Mouse (Mus musculus) CH12.LX (cell line): ENCODE measurements around the gene Lrp6. TPM values are rescaled to one million over a fixed set of nuclear protein-coding genes. Genes with fewer than 3 reads are reported as not detected.

Experiments
- DNase-seq: peaks from one replicate; pipeline ENCODE4 v3.0.0-alpha.2; 2013; ENCODE audit errors: extremely low read depth
- H3K27ac ChIP-seq: 2 replicates; pipeline ENCODE4 v1.5.1; 2012; ENCODE audit warnings: low read depth, mild to moderate bottlenecking, control low read depth, moderate library complexity; ENCODE audit not compliant: insufficient read depth
- H3K27me3 ChIP-seq: replicated peaks from 2 replicates; pipeline ENCODE3; 2012; ENCODE audit warnings: inconsistent platforms
- H3K36me3 ChIP-seq, 2 experiments: replicated peaks in 1 of 2; 2 replicates each; pipeline versions ENCODE3 to v1.6.1; 2012; ENCODE audit warnings: inconsistent platforms in 1 of 2, low read length in 1 of 2, mild to moderate bottlenecking in 1 of 2, mixed read lengths in 1 of 2, moderate library complexity in 1 of 2; ENCODE audit not compliant: control insufficient read depth in 1 of 2, insufficient read depth in 1 of 2
- H3K4me1 ChIP-seq, 2 experiments: 2 replicates each; pipeline ENCODE4 v1.6.1; 2012; ENCODE audit warnings: inconsistent platforms in 1 of 2, moderate library complexity in 1 of 2; ENCODE audit not compliant: insufficient read depth in 2 of 2, control insufficient read depth in 1 of 2
- H3K4me2 ChIP-seq: 2 replicates; pipeline ENCODE4 v1.6.1; 2012; ENCODE audit warnings: low read depth, mild to moderate bottlenecking, control low read depth; ENCODE audit not compliant: poor library complexity, insufficient read depth, severe bottlenecking
- H3K4me3 ChIP-seq, 3 experiments: fragments of 150-350 bp in 1 of 3; sonication (generic) in 1 of 3; replicated peaks in 1 of 3; 2 replicates each; pipeline versions ENCODE3 to v1.5.1; 2011 to 2012; ENCODE audit warnings: low read depth in 2 of 3, low read length in 2 of 3, mild to moderate bottlenecking in 2 of 3, moderate library complexity in 2 of 3, control low read depth in 1 of 3, improper control_type of control experiment in 1 of 3, inconsistent platforms in 1 of 3, mixed read lengths in 1 of 3; ENCODE audit not compliant: poor library complexity in 1 of 3
- H3K79me2 ChIP-seq: replicated peaks from 2 replicates; pipeline ENCODE4 v1.6.1; 2012; ENCODE audit warnings: mild to moderate bottlenecking, moderate library complexity; ENCODE audit not compliant: control insufficient read depth, poor library complexity, insufficient read depth, severe bottlenecking; ENCODE audit errors: extremely low read depth
- H3K9ac ChIP-seq: 2 replicates; pipeline ENCODE4 v1.6.1; 2012; ENCODE audit warnings: low read depth, mild to moderate bottlenecking, control low read depth, moderate library complexity; ENCODE audit not compliant: insufficient read depth
- H3K9me3 ChIP-seq: replicated peaks from 2 replicates; pipeline ENCODE3; 2012; ENCODE audit warnings: low read length, inconsistent platforms, mixed read lengths
- E2F4 ChIP-seq: IDR thresholded peaks from 2 replicates; pipeline ENCODE4 v1.6.1; 2011; ENCODE audit warnings: low read depth, low read length, improper control_type of control experiment; ENCODE audit not compliant: insufficient replicate concordance
- ELF1 ChIP-seq: IDR thresholded peaks from 2 replicates; pipeline ENCODE4 v1.6.1; 2014; ENCODE audit warnings: low read depth, mild to moderate bottlenecking, inconsistent platforms, low read length, improper control_type of control experiment
- EP300 ChIP-seq: IDR thresholded peaks from 2 replicates; pipeline ENCODE4 v1.6.1; 2011; ENCODE audit warnings: low read length, improper control_type of control experiment
- GABPA ChIP-seq: IDR thresholded peaks from 2 replicates; pipeline ENCODE4 v1.6.1; 2012; ENCODE audit warnings: low read depth, low read length, improper control_type of control experiment, inconsistent platforms; ENCODE audit not compliant: insufficient replicate concordance
- HCFC1 ChIP-seq: IDR thresholded peaks from 2 replicates; pipeline ENCODE4 v1.6.1; 2012; ENCODE audit warnings: low read depth, mild to moderate bottlenecking, inconsistent platforms, low read length, improper control_type of control experiment
- IRF4 ChIP-seq: IDR thresholded peaks from 2 replicates; pipeline ENCODE4 v1.6.1; 2014; ENCODE audit warnings: low read depth, mild to moderate bottlenecking, inconsistent platforms, low read length, improper control_type of control experiment
- MAFK ChIP-seq: IDR thresholded peaks from 2 replicates; pipeline ENCODE4 v1.6.1; 2011; ENCODE audit warnings: low read length, improper control_type of control experiment; ENCODE audit not compliant: insufficient replicate concordance
- MAX ChIP-seq: IDR thresholded peaks from 2 replicates; pipeline ENCODE4 v1.6.1; 2011; ENCODE audit warnings: low read length, improper control_type of control experiment
- MAZ ChIP-seq: IDR thresholded peaks from 2 replicates; pipeline ENCODE4 v1.6.1; 2012; ENCODE audit warnings: low read depth, mild to moderate bottlenecking, inconsistent platforms, low read length, improper control_type of control experiment, moderate library complexity
- NRF1 ChIP-seq: IDR thresholded peaks from 2 replicates; pipeline ENCODE4 v1.6.1; 2014; ENCODE audit warnings: low read depth, mild to moderate bottlenecking, inconsistent platforms, low read length, improper control_type of control experiment, moderate library complexity
- RAD21 ChIP-seq: IDR thresholded peaks from 2 replicates; pipeline ENCODE4 v1.6.1; 2011; ENCODE audit warnings: low read depth, mild to moderate bottlenecking, low read length, improper control_type of control experiment, moderate library complexity
- TCF12 ChIP-seq: IDR thresholded peaks from 2 replicates; pipeline ENCODE4 v1.6.1; 2014; ENCODE audit warnings: low read depth, mild to moderate bottlenecking, inconsistent platforms, low read length, improper control_type of control experiment
- USF1 ChIP-seq: IDR thresholded peaks from 2 replicates; pipeline ENCODE4 v1.6.1; 2014; ENCODE audit warnings: low read depth, mild to moderate bottlenecking, inconsistent platforms, low read length, improper control_type of control experiment
- USF2 ChIP-seq: conservative IDR thresholded peaks from 2 replicates; pipeline ENCODE4 v1.6.1; 2011; ENCODE audit warnings: low read depth, low read length, improper control_type of control experiment
- dilution Hi-C: fragments of 300-500 bp; cut with MboI; formaldehyde crosslinking; loops from 2 replicates; pipeline ENCODE4 v1.14.3; 2020; ENCODE audit warnings: low sequenced_read_pairs; ENCODE audit not compliant: extremely low pct_unique_long_range_greater_than_20kb, extremely low pct_ligation_motif_present
- in situ Hi-C: fragments of 300-500 bp; cut with MboI; formaldehyde crosslinking; loops from 3 replicates; pipeline ENCODE4 v1.14.3; 2019; ENCODE audit warnings: low sequenced_read_pairs, low pct_ligation_motif_present, low pct_unique_long_range_greater_than_20kb, mixed read lengths
- polyA plus RNA-seq: library from polyadenylated mRNA; unstranded; fragments of >175 nt; gene quantifications from 2 replicates; pipeline ENCODE4 v1.2.1, GENCODE M21; 2012; ENCODE audit warnings: low read depth; ENCODE audit not compliant: insufficient read length
- total RNA-seq, 2 experiments: library from RNA; depleted of rRNA; stranded (reverse); fragments of 300-350 nt in 1 of 2; fragments of >200 nt in 1 of 2; gene quantifications; 2 replicates each; pipeline ENCODE4 v1.2.3; 2012 to 2014

Gene Lrp6
- total and polyA plus RNA-seq, 3 experiments = 12.4 to 15.6 (median 13.3) TPM

DNA sequence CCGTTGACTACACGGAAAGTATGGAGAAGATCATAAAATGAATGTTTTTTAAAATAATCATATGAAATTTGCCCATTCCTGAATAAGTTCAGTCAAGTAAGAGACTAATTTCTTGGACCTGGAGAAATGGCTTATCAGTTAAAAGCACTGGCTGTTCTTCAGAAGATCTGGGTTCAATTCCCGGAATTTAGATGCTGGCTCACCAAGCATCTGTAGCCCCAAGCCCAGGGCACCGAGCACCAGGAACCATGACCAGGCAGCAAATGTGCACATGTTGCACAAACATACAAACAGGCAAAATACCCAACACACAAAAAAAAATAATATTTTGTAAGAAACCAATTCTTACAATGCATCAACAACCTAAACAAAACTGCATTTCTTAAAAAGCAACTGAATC is 37.4 kb downstream of the Lrp6 start:
- Histone ChIP-seq H3K4me1 (peaks cover 0 to 4% of the 10 kb centered on the region in 2 experiments; a peak in 1 of 4 replicates), H3K79me2 (peaks cover 5% of the 10 kb centered on the region; the same call in 1 of the 2 replicates), H3K9me3 (no peaks in the 10 kb centered on the region), H3K27me3 (no peaks in the 10 kb centered on the region), H3K27ac (no peak overlapping the region), H3K36me3 (peaks cover 0 to 19% of the 10 kb centered on the region in 2 experiments), H3K4me3 (no peak overlapping the region), H3K4me2 (no peak overlapping the region), H3K9ac (no peak overlapping the region)
- dilution Hi-C loops (no loop called here), in situ Hi-C loops (no loop called here)
- DNase-seq = no peak
- TF ChIP-seq USF2 (no peak), MAX (no peak), MAZ (no peak), EP300 (no peak), IRF4 (no peak), MAFK (no peak), USF1 (no peak)

GRCm38 (mm10) chr6:134528396-134528795 is 38.4 kb downstream of the Lrp6 start:
- H3K27ac ChIP-seq = no peak overlapping the region
- H3K27me3 ChIP-seq = no peaks in the 10 kb centered on the region
- peaks cover 5% of the 10 kb centered on the region; the same call in 1 of the 2 replicates for H3K79me2 ChIP-seq
- in situ Hi-C loops (no loop called here), dilution Hi-C loops (no loop called here)
- no peak overlapping the region for H3K4me3 ChIP-seq
- H3K9me3 ChIP-seq = no peaks in the 10 kb centered on the region
- H3K4me1 ChIP-seq = peaks cover 0 to 4% of the 10 kb centered on the region in 2 experiments; a peak in 1 of 4 replicates
- H3K36me3 ChIP-seq = peaks cover 0 to 23% of the 10 kb centered on the region in 2 experiments
- H3K9ac ChIP-seq = no peak overlapping the region
- no peak for DNase-seq
- H3K4me2 ChIP-seq = no peak overlapping the region
- no peak for TF ChIP-seq RAD21
- no peak for TF ChIP-seq ELF1
- no peak for TF ChIP-seq TCF12
- TF ChIP-seq GABPA = no peak
- TF ChIP-seq NRF1 = no peak
- no peak for TF ChIP-seq HCFC1
- TF ChIP-seq E2F4 = no peak
- TF ChIP-seq, all 38 proteins: peak for 0
